In the genomic region with DNA sequence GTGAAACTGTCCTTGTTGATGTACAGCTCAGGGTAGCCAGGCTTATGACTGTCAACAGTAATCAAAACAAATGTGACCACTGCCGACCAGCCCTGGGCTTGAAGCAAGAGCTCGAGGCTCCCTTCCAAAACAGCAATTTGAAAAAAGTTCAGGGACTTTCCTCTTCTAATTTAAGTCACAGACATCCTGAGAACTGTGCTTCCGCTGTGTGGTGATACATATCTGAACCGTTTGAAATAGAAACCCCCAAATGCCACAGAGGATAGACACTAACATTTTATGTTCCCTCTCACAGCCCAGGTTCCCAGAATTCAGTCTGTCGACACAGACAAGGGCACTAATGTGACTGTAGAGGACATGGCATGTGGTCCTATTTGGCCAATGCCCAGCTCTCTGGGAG, we compare ENCODE assay signal across 17 mouse cellular contexts. TPM values are rescaled to one million over a fixed set of nuclear protein-coding genes. Genes with fewer than 3 reads are reported as not detected.
DNase-seq lines count a peak whose midpoint lies in the region; ATAC-seq and TF ChIP-seq lines count a peak whose summit lies in the region.
"Had no signal": no experiment of that assay in that cellular context is flagged by ENCODE, and none has a peak within 500 bp of the region (broad histone marks: within the 10 kb centered on the region; RNA-seq: fewer than 3 reads in every experiment).

No protein-coding gene starts in this region.

- TF ChIP-seq POLR2A in myocyte (IDR thresholded peaks at IDR 0.05; ENCODE audit: insufficient read length, low read depth), result no peak

- H3K9ac ChIP-seq in heart, embryonic 11.5 days (ENCODE audit: low read depth, low read length), result no peak overlapping the region
- H3K9ac ChIP-seq: forebrain, postnatal 0 days had no signal

- no peaks in the 10 kb centered on the region for H3K79me2 ChIP-seq in myocyte (ENCODE audit: control insufficient read depth, insufficient read depth)

- no peak for ATAC-seq in heart, embryonic 11.5 days (replicated peaks; ENCODE audit: insufficient number of reproducible peaks, low FRiP score, low TSS enrichment)
- ATAC-seq in activated CD4-positive, CD25-positive, alpha-beta regulatory T cell, adult 4 months, result peak; percentile 84
- ATAC-seq: forebrain, postnatal 0 days; hindbrain, embryonic 16.5 days had no signal

- H3ac ChIP-seq in myocyte (ENCODE audit: control insufficient read depth, insufficient read length), result no peak overlapping the region

- WGBS in heart, embryonic 11.5 days (ENCODE audit: insufficient replicate concordance), result 59% methylated on average over 5 of the region's 5 CpGs

- no peaks in the 10 kb centered on the region for H3K36me3 ChIP-seq in heart, embryonic 11.5 days (ENCODE audit: control insufficient read depth, insufficient read depth, low read length)
- H3K36me3 ChIP-seq in myocyte (ENCODE audit: control insufficient read depth, insufficient read depth), result no peaks in the 10 kb centered on the region
- H3K36me3 ChIP-seq: embryonic facial prominence, embryonic 10.5 days; neural tube, embryonic 13.5 days had no signal

- no peak overlapping the region for H3K4me3 ChIP-seq in heart, embryonic 11.5 days (ENCODE audit: low read depth, low read length)
- no peak overlapping the region for H3K4me3 ChIP-seq in myocyte
- H3K4me3 ChIP-seq: embryonic facial prominence, embryonic 10.5 days; layer of hippocampus, adult 2 months; neural tube, embryonic 13.5 days had no signal

- no peak overlapping the region for H3K4me2 ChIP-seq in heart, embryonic 11.5 days
- H3K4me2 ChIP-seq in myocyte (ENCODE audit: low read depth), result peak overlapping the region; percentile 9
- H3K4me2 ChIP-seq: neural tube, embryonic 13.5 days had no signal

- no peaks in the 10 kb centered on the region for H3K27me3 ChIP-seq in heart, embryonic 11.5 days (ENCODE audit: control insufficient read depth, insufficient read depth, low read length)
- H3K27me3 ChIP-seq in myocyte (ENCODE audit: control insufficient read depth, insufficient read depth, insufficient read length), result no peaks in the 10 kb centered on the region
- H3K27me3 ChIP-seq: neural tube, embryonic 13.5 days had no signal

- H3K27ac ChIP-seq in heart, embryonic 11.5 days (ENCODE audit: low read depth, low read length), result no peak overlapping the region
- H3K27ac ChIP-seq: embryonic facial prominence, embryonic 10.5 days; layer of hippocampus, adult 2 months; neural tube, embryonic 13.5 days had no signal

- H3K4me1 ChIP-seq in heart, embryonic 11.5 days (ENCODE audit: control insufficient read depth, insufficient read depth, low read length), result no peaks in the 10 kb centered on the region
- H3K4me1 ChIP-seq: embryonic facial prominence, embryonic 10.5 days had no signal

- peak; percentile 13 to 28 for DNase-seq in heart, adult 18-20 months
- peak; percentile 6 to 11 for DNase-seq in thymus, postnatal 36 days
- no peak for DNase-seq in layer of hippocampus, adult 9-11 months
- DNase-seq in ovary, postnatal 10 days (ENCODE audit: low spot score), result no peak
- DNase-seq in cerebellum, adult 18-20 months, result no peak
- DNase-seq: forebrain, postnatal 0 days; heart, adult 11 months; heart, postnatal 10 days; kidney, adult 9 months; midbrain, embryonic 14.5 days had no signal

- no peaks in the 10 kb centered on the region for H3K9me3 ChIP-seq in heart, embryonic 11.5 days (replicated peaks; ENCODE audit: control insufficient read depth, low read length)
- H3K9me3 ChIP-seq: embryonic facial prominence, embryonic 10.5 days; neural tube, embryonic 13.5 days had no signal

TF ChIP-seq in myocyte, 11 proteins besides CTCF, POLR2A, EP300 and RAD21:
- no peak for TF ChIP-seq TCF12 (IDR thresholded peaks at IDR 0.05; ENCODE audit: insufficient read depth, poor library complexity, severe bottlenecking)
- no peak for TF ChIP-seq TCF3 (IDR thresholded peaks at IDR 0.05; ENCODE audit: insufficient read length, low read depth)
- no peak for TF ChIP-seq USF1 (IDR thresholded peaks at IDR 0.05; ENCODE audit: low read depth)
- TF ChIP-seq REST (IDR thresholded peaks at IDR 0.05; ENCODE audit: insufficient read depth, insufficient read length), result no peak
- TF ChIP-seq MAX (IDR thresholded peaks at IDR 0.05; ENCODE audit: low read depth), result no peak
- TF ChIP-seq POLR2AphosphoS2 (IDR thresholded peaks at IDR 0.05; ENCODE audit: insufficient read length, low read depth), result no peak
- no peak for TF ChIP-seq MYOG (IDR thresholded peaks at IDR 0.05; ENCODE audit: control insufficient read depth in 1 of 3, insufficient read depth in 1 of 3, insufficient read length in 2 of 3, low read depth in 2 of 3)
- TF ChIP-seq SRF (IDR thresholded peaks at IDR 0.05; ENCODE audit: control insufficient read depth, insufficient read length, low read depth), result no peak
- TF ChIP-seq E2F4 (IDR thresholded peaks at IDR 0.05; ENCODE audit: insufficient read depth), result no peak
- TF ChIP-seq MYOD1 (IDR thresholded peaks at IDR 0.05; ENCODE audit: control insufficient read depth in 1 of 3, insufficient read length in 2 of 3, low read depth in 2 of 3), result no peak
- TF ChIP-seq CEBPB (IDR thresholded peaks at IDR 0.05; ENCODE audit: insufficient read depth, poor library complexity, severe bottlenecking), result no peak

RNA-seq across cellular contexts. Expression of a gene that starts 18.9 kb away (rescaled TPM):
- 10 to 100 TPM; 86.1 to 90.5 TPM for total RNA-seq in heart, adult 18-20 months (2021)
- 0.23 and 0.54 TPM in 2 replicates for polyA plus RNA-seq in heart, embryonic 11.5 days (2014; fragmentation: Nextera tagmentation; extraction: Ambion mirVana)
- under 1 TPM; 0.57 to 0.83 TPM for polyA plus RNA-seq in activated CD4-positive, CD25-positive, alpha-beta regulatory T cell, adult 4 months (2017; shearing (Covaris generic))
- polyA plus RNA-seq in myocyte (2012; fragmentation: generic; extraction: Trizol), result 6.3 TPM
- total RNA-seq: forebrain, postnatal 0 days; layer of hippocampus, adult 2 months had no signal
- polyA plus RNA-seq: midbrain, embryonic 14.5 days had no signal

Comparison
In these comparisons a context has a peak if more than half of its experiments do, and no peak if none do; other contexts are left out.
1. DNase-seq: peak in heart, adult 18-20 months (2 of 2) and thymus, postnatal 36 days (2 of 2); none in layer of hippocampus, adult 9-11 months (single experiment), ovary, postnatal 10 days (single experiment) and cerebellum, adult 18-20 months (0 of 2).